Mouse (Mus musculus) kidney, embryonic 16.5 days (tissue): ENCODE measurements around the gene Celf1. TPM values are rescaled to one million over a fixed set of nuclear protein-coding genes. Genes with fewer than 3 reads are reported as not detected.

Source experiments
- ATAC-seq: fragments of 200-750 bp; cut with Nextera tagmentation; 2 replicates; pipeline ENCODE4 v1.8.0; 2017; ENCODE audit warnings: moderate TSS enrichment; ENCODE audit not compliant: low FRiP score, low TSS enrichment
- H3K27ac ChIP-seq: fragments of 300-500 bp; sonication (generic); 2 replicates; pipeline ENCODE4 v1.5.1; 2014; ENCODE audit warnings: low read length
- H3K27me3 ChIP-seq: fragments of 300-500 bp; sonication (generic); 2 replicates; pipeline ENCODE4 v1.6.1; 2014; ENCODE audit warnings: low read length, control low read depth, mixed read lengths; ENCODE audit not compliant: insufficient read depth
- H3K36me3 ChIP-seq: fragments of 300-500 bp; sonication (generic); 2 replicates; pipeline ENCODE4 v1.6.1; 2014; ENCODE audit warnings: low read length, control low read depth, mixed read lengths; ENCODE audit not compliant: insufficient read depth
- H3K4me1 ChIP-seq: fragments of 300-500 bp; sonication (generic); 2 replicates; pipeline ENCODE4 v1.6.1; 2014; ENCODE audit warnings: low read length, control low read depth, mixed read lengths; ENCODE audit not compliant: insufficient read depth
- H3K4me2 ChIP-seq: fragments of 300-500 bp; sonication (generic); replicated peaks from 2 replicates; pipeline ENCODE4 v1.6.1; 2014; ENCODE audit warnings: low read depth, low read length
- H3K4me3 ChIP-seq: fragments of 300-500 bp; sonication (generic); 2 replicates; pipeline ENCODE4 v1.5.1; 2014; ENCODE audit warnings: mild to moderate bottlenecking, low read length
- H3K9ac ChIP-seq: fragments of 300-500 bp; sonication (generic); replicated peaks from 2 replicates; pipeline ENCODE4 v1.6.1; 2014; ENCODE audit warnings: low read length
- H3K9me3 ChIP-seq: fragments of 300-500 bp; sonication (generic); 2 replicates; pipeline ENCODE4 v1.6.1; 2016; ENCODE audit warnings: low read length, control low read depth
- WGBS: fragments of 180-500 bp; shearing (Covaris S2); extraction: QIAGEN DNeasy Blood & Tissue Kit; methylation state at CpG from one replicate; pipeline ENCODE4 v1.1.7; 2014; 5-methylcytosine and 5-hydroxymethylcytosine counted together
- polyA plus RNA-seq: library from polyadenylated mRNA; unstranded; fragments of >200 nt; fragmentation: Nextera tagmentation; extraction: Ambion mirVana; gene quantifications from 2 replicates; pipeline ENCODE4 v1.2.1, GENCODE M21; 2015

The Celf1 gene
- polyA plus RNA-seq, 1 experiment from 2014 or later, result 107 TPM

GRCm38 (mm10) chr2:91066455-91066854 lies 126.3 kb downstream of the Celf1 start:
- H3K27me3 ChIP-seq, result no peaks in the 10 kb centered on the region
- H3K9me3 ChIP-seq, result no peaks in the 10 kb centered on the region
- no peak overlapping the region for H3K27ac ChIP-seq
- 89% methylated on average over 3 of the region's 3 CpGs for WGBS
- no peak overlapping the region for H3K4me3 ChIP-seq
- ATAC-seq, result no peak
- peaks cover 24% of the 10 kb centered on the region for H3K4me1 ChIP-seq
- H3K4me2 ChIP-seq, result no peak overlapping the region
- peaks cover 45% of the 10 kb centered on the region for H3K36me3 ChIP-seq
- H3K9ac ChIP-seq, result no peak overlapping the region

DNA sequence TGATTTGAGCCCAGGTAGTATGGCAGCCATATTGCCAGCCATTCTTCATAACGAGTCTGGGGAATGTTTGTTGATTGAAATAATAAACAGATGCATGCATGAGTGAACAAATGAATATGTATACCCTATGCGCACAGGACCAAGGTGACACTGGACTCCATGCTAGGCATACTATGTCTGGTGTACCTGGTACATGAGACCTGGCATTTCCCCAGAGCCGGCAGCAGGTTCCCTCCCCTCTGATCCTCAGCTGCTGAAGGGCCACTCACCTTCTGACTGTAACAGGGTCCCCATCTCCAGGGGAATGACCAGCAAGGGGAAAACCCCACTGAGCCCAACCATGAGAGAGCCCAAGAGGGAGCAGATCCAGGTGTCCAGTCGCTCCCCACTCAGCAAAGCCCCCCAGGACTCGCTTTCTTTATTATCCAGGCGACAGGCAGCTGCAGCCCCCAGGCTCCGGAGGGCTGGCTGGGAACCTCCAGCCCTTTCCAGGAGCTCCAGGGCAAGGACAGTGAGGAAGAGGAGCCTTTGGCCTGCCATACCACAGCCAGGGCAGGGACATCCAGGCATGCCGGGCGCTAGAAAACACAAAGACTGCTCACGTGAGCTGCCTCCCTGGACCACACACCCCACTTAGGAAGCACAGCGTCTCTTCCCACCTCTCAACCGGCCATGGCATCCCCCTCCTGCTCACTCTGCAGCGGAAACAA lies 128.1 kb downstream of the Celf1 start:
- Histone ChIP-seq H3K9ac (peak overlapping the region; percentile 81), H3K4me3 (peak overlapping the region; percentile 74), H3K4me2 (peak overlapping the region; percentile 92), H3K9me3 (no peaks in the 10 kb centered on the region), H3K36me3 (peaks cover 28% of the 10 kb centered on the region), H3K27me3 (no peaks in the 10 kb centered on the region), H3K27ac (no peak overlapping the region), H3K4me1 (peaks cover 20% of the 10 kb centered on the region)
- ATAC-seq, result no peak
- WGBS, result 50% methylated on average over 13 of the region's 13 CpGs

GRCm38 (mm10) chr2:91068872-91069165 lies 128.6 kb downstream of the Celf1 start:
- peaks cover 20% of the 10 kb centered on the region for H3K4me1 ChIP-seq
- peak overlapping the region; percentile 81 for H3K9ac ChIP-seq
- no peak for ATAC-seq
- peaks cover 23% of the 10 kb centered on the region for H3K36me3 ChIP-seq
- H3K4me2 ChIP-seq, result peak overlapping the region; percentile 92
- no peaks in the 10 kb centered on the region for H3K9me3 ChIP-seq
- no peaks in the 10 kb centered on the region for H3K27me3 ChIP-seq
- no peak overlapping the region for H3K27ac ChIP-seq
- H3K4me3 ChIP-seq, result peak overlapping the region; percentile 74
- WGBS, result 48% methylated on average over 6 of the region's 6 CpGs

Other genes with a start within 250 kb of the Celf1 start
- gene Fnbp4, start 195.0 kb upstream of the Celf1 start, polyA plus RNA-seq, result 82.2 and 120 TPM in 2 replicates
- 0.66 and 0.71 TPM in 2 replicates for gene Agbl2, start 157.7 kb upstream of the Celf1 start, polyA plus RNA-seq
- gene Mtch2, start 93.2 kb upstream of the Celf1 start, polyA plus RNA-seq, result 240 and 244 TPM in 2 replicates
- 6.5 and 7.0 TPM in 2 replicates for gene C1qtnf4, start 54.5 kb upstream of the Celf1 start, polyA plus RNA-seq
- gene Kbtbd4, start 35.6 kb upstream of the Celf1 start, polyA plus RNA-seq, result 46.8 and 50.2 TPM in 2 replicates
- gene Ndufs3, start 35.6 kb upstream of the Celf1 start, polyA plus RNA-seq, result 246 and 251 TPM in 2 replicates
- gene Rapsn, start 95.2 kb downstream of the Celf1 start, polyA plus RNA-seq, result 2.4 and 3.0 TPM in 2 replicates
- 357 and 361 TPM in 2 replicates for gene Psmc3, start 113.6 kb downstream of the Celf1 start, polyA plus RNA-seq
- gene Slc39a13, start 130.0 kb downstream of the Celf1 start, polyA plus RNA-seq, result 44.6 and 57.9 TPM in 2 replicates
- 3.3 and 4.2 TPM in 2 replicates for gene Spi1, start 142.0 kb downstream of the Celf1 start, polyA plus RNA-seq
- gene Mybpc3, start 177.8 kb downstream of the Celf1 start, polyA plus RNA-seq, result 0.30 and 0.44 TPM in 2 replicates
- 9.9 and 10.5 TPM in 2 replicates for gene Madd, start 243.5 kb downstream of the Celf1 start, polyA plus RNA-seq